Mouse (Mus musculus): ENCODE data around the gene Tfap4. TPM values are rescaled to one million over a fixed set of nuclear protein-coding genes. Genes with fewer than 3 reads are reported as not detected.
"Not testable (repeated sequence)": the region's sequence is repeated elsewhere in the genome, so short reads cannot be mapped to it uniquely, and the experiment has no call there.

The Tfap4 gene
- polyA plus RNA-seq, 1 experiment from 2014 or later = 6.4 TPM

GRCm38 (mm10) chr16:4537616-4538358, 21.9 kb downstream of the Tfap4 start:
- TF ChIP-seq CTCF (IDR thresholded peaks at IDR 0.05) (no peak), EP300 (IDR thresholded peaks at IDR 0.05) (no peak)
- H3K27me3 ChIP-seq (replicated peaks; ENCODE audit: insufficient read depth, low read length) = no peaks in the 10 kb centered on the region
- no peaks in the 10 kb centered on the region for H3K4me1 ChIP-seq (ENCODE audit: insufficient read depth, low read depth, low read length)
- DNase-seq (ENCODE audit: low spot score) (no peak), ATAC-seq (no peak)
- H3K27ac ChIP-seq (ENCODE audit: low read length) = no peak overlapping the region
- H3K9me3 ChIP-seq (ENCODE audit: low read length) = no peaks in the 10 kb centered on the region
- H3K36me3 ChIP-seq (ENCODE audit: insufficient read depth, low read length) = no peaks in the 10 kb centered on the region
- no peak overlapping the region for H3K4me3 ChIP-seq (ENCODE audit: low read depth, low read length)
- no peak overlapping the region for H3K4me2 ChIP-seq (replicated peaks; ENCODE audit: low read depth, low read length)
- no peak overlapping the region for H3K9ac ChIP-seq (replicated peaks; ENCODE audit: low read depth)
- WGBS = 40% methylated on average over 3 of the region's 3 CpGs

DNA sequence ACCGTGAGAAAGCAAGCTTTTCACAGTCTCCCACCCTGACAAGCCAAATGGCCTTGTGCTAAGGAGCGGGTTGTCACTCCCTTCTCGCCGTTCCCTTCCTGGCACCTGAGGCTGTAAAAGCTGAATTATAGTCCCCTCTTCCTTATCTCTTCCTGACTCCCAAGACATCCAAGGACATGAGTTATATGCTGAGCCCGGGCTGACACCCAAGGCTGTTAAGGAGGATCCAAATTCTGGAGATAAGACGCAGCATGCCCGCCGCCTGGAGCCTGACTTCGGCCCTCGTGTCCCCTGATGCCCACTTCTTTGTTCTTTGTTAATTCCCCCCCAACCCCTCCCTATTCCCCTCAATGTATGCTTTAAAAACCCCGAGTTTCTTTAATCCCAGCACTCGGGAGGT, 32.3 kb downstream of the Tfap4 start:
- H3K36me3 ChIP-seq (ENCODE audit: insufficient read depth, low read length); H3K9ac ChIP-seq (replicated peaks; ENCODE audit: low read depth); H3K27ac ChIP-seq (ENCODE audit: low read length); H3K9me3 ChIP-seq (ENCODE audit: low read length); H3K4me1 ChIP-seq (ENCODE audit: insufficient read depth, low read depth, low read length); H3K4me2 ChIP-seq (replicated peaks; ENCODE audit: low read depth, low read length); DNase-seq (ENCODE audit: low spot score); ATAC-seq; H3K27me3 ChIP-seq (replicated peaks; ENCODE audit: insufficient read depth, low read length); H3K4me3 ChIP-seq (ENCODE audit: low read depth, low read length): not testable (repeated sequence)
- 87% methylated on average over 12 of the region's 12 CpGs for WGBS

- H3K36me3 ChIP-seq (ENCODE audit: insufficient read depth, low read length) = no peaks in the 10 kb centered on the region
- TF ChIP-seq EP300 (IDR thresholded peaks at IDR 0.05) = no peak
- TF ChIP-seq CTCF (IDR thresholded peaks at IDR 0.05) = no peak
- ATAC-seq (no peak), DNase-seq (ENCODE audit: low spot score) (no peak)
- H3K4me2 ChIP-seq (replicated peaks; ENCODE audit: low read depth, low read length) = no peak overlapping the region
- no peaks in the 10 kb centered on the region for H3K27me3 ChIP-seq (replicated peaks; ENCODE audit: insufficient read depth, low read length)
- no peaks in the 10 kb centered on the region for H3K4me1 ChIP-seq (ENCODE audit: insufficient read depth, low read depth, low read length)
- 64% methylated on average over 7 of the region's 7 CpGs for WGBS
- no peak overlapping the region for H3K9ac ChIP-seq (replicated peaks; ENCODE audit: low read depth)
- H3K4me3 ChIP-seq (ENCODE audit: low read depth, low read length) = no peak overlapping the region
- H3K9me3 ChIP-seq (ENCODE audit: low read length) = no peaks in the 10 kb centered on the region
- H3K27ac ChIP-seq (ENCODE audit: low read length) = no peak overlapping the region
Measured at GRCm38 (mm10) chr16:4523313-4524004, 36.2 kb downstream of the Tfap4 start.

GRCm38 (mm10) chr16:4522879-4523278, 36.8 kb downstream of the Tfap4 start:
- DNase-seq (ENCODE audit: low spot score) = no peak
- no peaks in the 10 kb centered on the region for H3K36me3 ChIP-seq (ENCODE audit: insufficient read depth, low read length)
- H3K4me2 ChIP-seq (replicated peaks; ENCODE audit: low read depth, low read length) = no peak overlapping the region
- WGBS = 53% methylated on average over 8 of the region's 8 CpGs
- ATAC-seq = no peak
- H3K9me3 ChIP-seq (ENCODE audit: low read length) = no peaks in the 10 kb centered on the region
- no peak overlapping the region for H3K9ac ChIP-seq (replicated peaks; ENCODE audit: low read depth)
- no peaks in the 10 kb centered on the region for H3K27me3 ChIP-seq (replicated peaks; ENCODE audit: insufficient read depth, low read length)
- no peaks in the 10 kb centered on the region for H3K4me1 ChIP-seq (ENCODE audit: insufficient read depth, low read depth, low read length)
- no peak overlapping the region for H3K4me3 ChIP-seq (ENCODE audit: low read depth, low read length)
- TF ChIP-seq EP300 (IDR thresholded peaks at IDR 0.05) (no peak), CTCF (IDR thresholded peaks at IDR 0.05) (no peak)
- H3K27ac ChIP-seq (ENCODE audit: low read length) = no peak overlapping the region

GRCm38 (mm10) chr16:4521735-4522530, 37.7 kb downstream of the Tfap4 start:
- no peaks in the 10 kb centered on the region for H3K27me3 ChIP-seq (replicated peaks; ENCODE audit: insufficient read depth, low read length)
- DNase-seq (ENCODE audit: low spot score) = no peak
- no peak for TF ChIP-seq EP300 (IDR thresholded peaks at IDR 0.05)
- TF ChIP-seq CTCF (IDR thresholded peaks at IDR 0.05) = no peak
- no peaks in the 10 kb centered on the region for H3K9me3 ChIP-seq (ENCODE audit: low read length)
- no peak overlapping the region for H3K4me3 ChIP-seq (ENCODE audit: low read depth, low read length)
- no peaks in the 10 kb centered on the region for H3K4me1 ChIP-seq (ENCODE audit: insufficient read depth, low read depth, low read length)
- H3K36me3 ChIP-seq (ENCODE audit: insufficient read depth, low read length) = no peaks in the 10 kb centered on the region
- no peak overlapping the region for H3K9ac ChIP-seq (replicated peaks; ENCODE audit: low read depth)
- no peak overlapping the region for H3K4me2 ChIP-seq (replicated peaks; ENCODE audit: low read depth, low read length)
- peak; percentile 44 for ATAC-seq
- WGBS = 60% methylated on average over 5 of the region's 5 CpGs
- no peak overlapping the region for H3K27ac ChIP-seq (ENCODE audit: low read length)

- Histone ChIP-seq H3K4me1 (ENCODE audit: insufficient read depth, low read depth, low read length) (no peaks in the 10 kb centered on the region), H3K27me3 (replicated peaks; ENCODE audit: insufficient read depth, low read length) (no peaks in the 10 kb centered on the region), H3K4me2 (replicated peaks; ENCODE audit: low read depth, low read length) (no peak overlapping the region), H3K9ac (replicated peaks; ENCODE audit: low read depth) (no peak overlapping the region), H3K27ac (ENCODE audit: low read length) (no peak overlapping the region), H3K4me3 (ENCODE audit: low read depth, low read length) (no peak overlapping the region), H3K9me3 (ENCODE audit: low read length) (no peaks in the 10 kb centered on the region), H3K36me3 (ENCODE audit: insufficient read depth, low read length) (no peaks in the 10 kb centered on the region)
- no peak for ATAC-seq
- TF ChIP-seq CTCF (IDR thresholded peaks at IDR 0.05) = no peak
- TF ChIP-seq EP300 (IDR thresholded peaks at IDR 0.05) = no peak
- DNase-seq (ENCODE audit: low spot score) = no peak
- WGBS = 77% methylated on average over 4 of the region's 4 CpGs
Measured at GRCm38 (mm10) chr16:4521074-4521667, 38.5 kb downstream of the Tfap4 start.
